Mouse (Mus musculus): ENCODE results near the gene Fads2.
"Not testable (repeated sequence)": the region's sequence is repeated elsewhere in the genome, so short reads cannot be mapped to it uniquely, and the experiment has no call there.

The Fads2 gene

GRCm38 (mm10) chr19:10101341-10102053 lies at the start of gene Fads2:
TSS of gene Fads2 (minus strand) at chr19:10101746.
- peak; percentile 77 for DNase-seq

DNA sequence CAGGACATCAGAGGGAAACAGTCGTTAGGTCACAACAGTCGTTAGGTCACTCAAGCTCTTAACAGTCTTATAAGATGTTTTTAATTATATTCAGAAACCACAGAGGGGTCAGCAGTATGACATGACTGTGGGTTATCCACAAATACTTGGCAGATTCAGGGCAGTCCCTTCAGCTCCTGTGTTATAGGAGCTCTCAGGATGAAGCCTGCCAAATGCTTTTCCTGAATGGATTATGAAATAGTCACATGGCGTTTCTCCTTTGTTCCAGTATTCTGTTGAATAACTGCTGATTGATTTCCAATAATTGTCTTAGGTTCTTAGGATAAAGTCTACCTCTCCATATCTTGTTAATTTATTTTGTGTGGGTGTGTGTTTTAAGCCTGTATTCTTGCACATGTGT lies 47.6 kb upstream of the Fads2 start:
- no peak for DNase-seq

DNA sequence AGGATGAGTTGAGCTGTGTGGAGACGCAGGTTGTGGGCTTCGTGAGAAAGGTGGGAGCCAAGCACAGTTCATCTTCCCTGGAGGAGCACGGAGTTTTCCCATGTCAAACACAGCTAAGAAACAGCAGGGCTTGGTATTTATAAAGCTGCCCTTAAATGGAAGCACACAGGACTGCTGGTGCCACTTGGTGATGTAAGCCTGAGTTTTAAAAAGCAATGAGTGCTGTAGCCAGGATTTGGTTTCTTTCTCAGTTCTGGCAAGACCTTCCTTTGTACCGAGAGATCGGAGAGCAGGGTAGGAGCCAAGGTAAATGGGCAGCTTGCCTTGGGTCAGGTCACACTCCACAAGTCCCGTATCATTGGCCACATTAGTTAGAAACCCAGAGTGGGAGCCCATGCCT lies 47.0 kb upstream of the Fads2 start:
- DNase-seq, result no peak

GRCm38 (mm10) chr19:10144464-10144863 lies 42.9 kb upstream of the Fads2 start:
- DNase-seq, result no peak

GRCm38 (mm10) chr19:10143667-10144066 lies 42.1 kb upstream of the Fads2 start:
- no peak for DNase-seq

- DNase-seq, result no peak
Observed at GRCm38 (mm10) chr19:10139736-10140135, 38.2 kb upstream of the Fads2 start.

DNA sequence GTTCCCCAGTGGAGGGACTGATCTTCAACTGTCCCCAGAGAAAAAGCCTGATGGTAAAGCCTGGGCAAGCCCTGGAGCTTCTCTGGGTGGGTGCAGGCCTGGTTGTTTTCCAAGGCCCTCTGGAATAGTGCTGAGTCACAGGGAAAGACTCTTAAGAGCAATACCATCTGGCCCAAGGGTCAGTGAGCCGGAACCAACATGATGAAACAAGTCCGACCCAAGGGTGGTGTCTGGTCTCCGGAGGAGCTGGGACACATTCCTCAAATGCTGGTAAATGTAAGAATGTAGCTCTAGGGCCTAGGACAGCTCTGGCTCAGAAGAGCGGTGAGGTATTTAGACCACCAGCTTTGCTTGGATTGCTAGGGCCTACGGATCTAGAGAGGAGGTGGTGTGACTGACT lies 35.9 kb upstream of the Fads2 start:
- no peak for DNase-seq

GRCm38 (mm10) chr19:10134692-10135091 lies 33.1 kb upstream of the Fads2 start:
- DNase-seq, result no peak

- not testable (repeated sequence) for DNase-seq
Observed at GRCm38 (mm10) chr19:10129547-10129946, 28.0 kb upstream of the Fads2 start.

DNA sequence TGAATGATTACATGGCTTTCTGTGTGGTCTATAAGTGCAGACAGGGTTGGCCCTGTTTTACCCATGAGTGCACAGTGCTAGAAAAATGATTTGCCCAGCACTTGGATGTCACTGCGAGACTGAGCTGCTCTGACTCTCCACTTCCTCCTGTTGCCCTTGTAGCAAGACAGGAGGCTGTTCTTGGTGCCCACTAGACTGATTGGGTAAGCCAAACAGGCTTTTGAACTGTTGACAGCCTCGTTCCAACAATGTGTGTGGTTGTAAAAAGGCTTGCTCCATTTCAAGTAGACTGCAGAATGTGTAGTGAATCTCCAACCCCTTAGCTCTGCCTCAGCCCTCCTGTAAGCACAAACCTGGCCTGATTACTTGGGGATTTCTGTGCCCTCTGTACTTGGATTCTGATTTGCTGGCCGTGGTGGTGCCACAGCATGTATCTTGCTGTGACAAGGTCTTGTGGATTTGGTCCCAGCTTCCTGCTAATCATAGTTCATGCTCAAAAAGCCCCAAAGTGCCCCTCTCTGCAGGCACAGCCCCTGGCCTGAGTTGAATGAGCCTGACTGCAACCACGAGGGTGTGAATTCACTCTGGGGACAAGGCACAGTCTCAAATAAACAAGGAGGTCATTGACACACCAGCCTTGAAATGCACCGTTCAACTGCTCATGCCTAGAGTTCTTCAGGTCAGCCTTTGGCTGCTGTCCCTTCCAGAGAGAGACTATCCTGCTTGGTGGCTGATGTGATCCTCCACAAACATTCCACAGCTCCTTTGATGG lies 25.1 kb upstream of the Fads2 start:
- DNase-seq, result no peak

DNA sequence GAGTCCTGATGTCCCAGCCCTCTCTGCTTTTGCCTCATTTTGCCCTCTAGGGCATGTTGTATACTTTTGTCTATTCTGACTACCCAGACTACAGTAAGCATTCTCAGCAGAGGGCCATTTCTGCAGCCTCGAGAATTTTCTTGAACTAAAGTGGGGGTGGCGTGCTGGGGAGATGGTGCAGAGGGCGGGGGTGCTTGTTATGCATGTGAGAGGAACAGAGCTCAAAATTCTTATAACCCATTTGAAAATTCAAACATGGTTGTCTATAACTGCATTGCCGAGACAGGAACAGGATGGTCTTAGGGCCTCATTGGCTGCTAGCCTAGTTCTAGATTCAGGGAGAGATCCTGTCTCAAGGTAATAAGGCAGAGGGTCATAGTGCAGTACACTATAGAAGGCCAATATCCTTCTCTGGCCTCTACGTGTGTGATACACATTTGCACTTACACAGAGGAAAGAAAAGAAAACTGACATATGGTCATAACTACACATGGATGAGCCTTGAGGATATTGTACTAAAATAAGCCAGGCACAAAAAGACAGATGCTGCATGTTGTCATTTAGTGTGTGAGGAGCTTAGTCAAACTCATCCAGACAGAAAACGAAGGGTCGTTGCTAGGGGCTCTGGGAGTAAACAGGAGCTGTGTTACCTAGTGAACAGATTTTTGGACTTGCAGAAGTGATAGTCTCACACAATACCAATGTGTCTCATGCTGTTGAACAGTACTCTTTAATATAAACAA lies 22.5 kb upstream of the Fads2 start:
- DNase-seq, result no peak

- DNase-seq, result no peak
Observed at GRCm38 (mm10) chr19:10122021-10122631, 20.6 kb upstream of the Fads2 start.

GRCm38 (mm10) chr19:10116641-10117040 lies 15.1 kb upstream of the Fads2 start:
- DNase-seq, result no peak

- DNase-seq, result no peak
Observed at GRCm38 (mm10) chr19:10115373-10116158, 14.0 kb upstream of the Fads2 start.

- DNase-seq, result no peak
Observed at GRCm38 (mm10) chr19:10112956-10113355, 11.4 kb upstream of the Fads2 start.

DNA sequence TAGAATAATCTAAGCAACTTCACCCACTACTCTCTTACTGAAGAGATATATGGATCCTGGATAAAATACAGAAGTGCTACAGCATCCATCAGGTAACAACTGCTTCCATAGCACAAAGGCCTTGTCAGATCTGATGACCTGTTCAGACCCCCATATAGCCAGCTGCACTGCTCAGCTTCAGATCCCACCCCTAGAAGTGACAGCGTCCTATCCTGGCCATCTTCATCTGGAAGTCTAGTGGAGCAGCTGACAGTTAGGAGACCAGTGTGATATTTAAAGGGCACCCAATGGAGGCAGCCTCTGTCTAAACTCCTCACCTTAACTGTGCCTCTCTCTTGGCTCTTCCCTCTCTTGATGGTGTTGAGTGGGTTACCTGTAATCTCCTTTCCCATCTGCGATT lies 7.1 kb upstream of the Fads2 start:
- DNase-seq, result no peak

DNA sequence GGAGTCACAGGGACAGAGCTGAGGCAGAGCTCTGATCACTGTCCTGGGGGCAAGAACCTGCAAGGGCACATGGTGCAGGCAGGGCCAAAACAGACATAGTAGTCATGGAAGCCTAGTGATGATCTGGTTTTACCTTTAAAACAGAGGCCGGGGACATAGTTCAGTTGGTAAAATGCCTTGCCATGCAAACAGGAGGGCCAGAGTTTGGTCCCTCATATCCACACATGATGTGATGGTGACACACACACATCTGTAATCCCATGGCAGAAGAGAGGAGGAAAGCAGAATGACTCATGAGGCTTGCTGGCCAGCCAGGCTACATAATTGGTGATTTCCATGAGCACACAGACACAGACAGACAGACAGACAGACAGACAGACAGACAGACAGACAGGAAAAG lies 6.6 kb upstream of the Fads2 start:
- DNase-seq, result no peak

GRCm38 (mm10) chr19:10107051-10107611 lies 5.6 kb upstream of the Fads2 start:
- no peak for DNase-seq

- DNase-seq, result no peak
Observed at GRCm38 (mm10) chr19:10106634-10107033, 5.1 kb upstream of the Fads2 start.

DNA sequence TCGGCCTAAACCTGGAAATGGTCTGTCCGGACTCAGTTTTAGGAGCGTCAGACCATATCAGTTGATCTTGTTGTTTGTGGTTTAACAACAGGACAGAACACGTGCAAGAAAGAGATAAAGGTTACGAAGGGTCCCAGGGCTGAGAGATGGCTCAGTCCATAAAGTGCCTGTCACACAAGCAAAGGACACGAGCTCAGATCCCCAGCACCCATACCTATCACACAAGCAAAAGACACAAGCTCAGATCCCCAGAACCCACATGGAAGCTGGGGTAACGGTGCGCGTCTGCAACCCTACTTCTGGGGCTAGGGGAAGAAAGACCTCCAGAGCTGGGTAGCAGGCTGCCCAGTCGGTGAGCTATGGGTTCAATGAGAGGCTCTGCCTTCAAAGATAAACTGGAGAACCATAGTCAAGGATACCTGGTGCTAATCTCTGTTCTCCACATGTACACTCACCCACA lies 3.5 kb upstream of the Fads2 start:
- no peak for DNase-seq

GRCm38 (mm10) chr19:10104234-10104633 lies 2.7 kb upstream of the Fads2 start:
- DNase-seq, result no peak

Data from thymus, postnatal 14 days (tissue).